Mouse (Mus musculus): ENCODE measurements around the gene Hc. TPM values are rescaled to one million over a fixed set of nuclear protein-coding genes. Genes with fewer than 3 reads are reported as not detected.

Gene Hc
- polyA plus RNA-seq (2014; fragmentation: Illumina TruSeq; extraction: RNeasy Lipid Tissue Mini Kit (QIAGEN cat#74804); ENCODE audit: low read depth, low replicate concordance), result 0.28 TPM

DNA sequence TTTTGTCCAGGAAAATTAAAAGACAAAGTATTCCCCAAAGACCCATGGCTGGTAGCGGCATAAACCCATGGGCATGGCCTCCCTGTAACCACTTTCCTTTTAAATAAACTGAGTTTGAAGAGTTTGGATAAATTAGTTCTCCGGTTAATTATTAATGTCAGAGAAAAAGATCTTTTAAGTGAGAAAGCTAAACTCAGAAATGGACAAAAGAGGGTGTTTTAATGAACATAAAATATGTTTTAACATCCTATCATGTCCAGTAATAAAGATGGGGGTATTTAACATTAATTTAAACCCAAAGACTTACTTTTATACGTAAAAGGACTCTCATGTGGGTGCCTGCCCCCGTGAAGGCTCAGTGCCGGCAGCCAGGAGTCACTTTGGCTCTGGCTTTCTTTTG lies at the start of gene Hc:
Gene Hc (minus strand): TSS at position 101 of the 400 bp plus-strand sequence.

DNA sequence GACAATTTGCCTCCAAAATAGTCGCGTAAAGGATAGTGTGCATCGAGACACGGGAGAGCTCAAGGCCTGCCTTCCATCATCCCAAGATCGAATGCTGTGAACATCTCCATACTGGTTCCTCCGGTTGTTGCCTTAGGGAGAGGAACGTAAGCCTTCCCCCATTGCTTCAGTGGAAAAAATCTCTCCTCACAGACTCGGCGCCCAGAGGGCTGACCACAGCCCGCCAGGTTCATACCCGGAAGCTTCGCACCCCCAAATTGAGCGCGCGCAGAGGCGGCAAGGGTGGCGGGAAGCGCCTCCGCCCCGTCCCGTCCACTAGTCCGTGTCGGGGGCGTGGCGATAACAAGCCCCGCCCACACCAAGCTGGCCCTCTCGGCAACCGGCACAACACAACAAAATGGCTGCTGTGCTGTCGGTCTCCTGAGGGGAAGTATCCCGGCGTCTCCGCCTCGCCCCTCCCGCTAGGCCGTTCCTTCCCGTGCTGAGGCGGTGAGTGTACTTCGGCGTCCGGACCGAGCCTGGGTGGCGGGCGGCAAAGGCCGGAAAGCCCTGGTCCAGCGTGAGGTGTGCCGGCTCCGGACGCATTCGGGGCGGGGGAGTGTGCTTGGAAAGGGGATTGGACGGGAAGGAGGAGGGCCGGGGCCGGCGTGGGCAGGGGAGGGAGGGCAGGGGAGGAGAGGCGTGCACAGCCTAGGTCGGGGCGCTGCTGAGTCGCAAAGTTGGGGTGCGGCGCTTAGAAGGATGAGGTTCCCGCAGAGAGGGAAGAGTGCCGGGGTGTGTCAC lies 48.1 kb upstream of the Hc start, which contains the start of gene Cntrl:
Gene Cntrl (plus strand): TSS at position 352 of the 783 bp plus-strand sequence.

DNA sequence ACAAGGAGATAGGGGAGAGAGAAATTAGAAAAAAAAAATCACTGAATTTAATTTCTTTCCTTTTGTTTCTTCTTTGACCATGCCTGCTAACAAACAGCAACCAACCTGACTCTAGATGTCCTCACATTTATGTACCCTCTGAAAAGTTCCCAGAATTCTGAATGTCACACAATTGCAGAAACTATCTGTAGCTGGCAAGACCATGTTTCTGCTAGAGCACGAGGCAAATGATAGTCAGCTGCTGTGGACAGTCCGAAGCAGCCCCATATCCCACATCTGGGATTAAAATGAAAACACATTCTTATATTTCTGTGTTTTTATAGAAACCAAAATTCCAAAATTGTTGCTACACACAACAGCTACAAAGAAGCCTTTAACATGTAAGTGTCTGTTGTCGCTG lies 40.2 kb upstream of the Hc start, which contains the start of gene AI182371:
Gene AI182371 (minus strand): TSS at position 101 of the 400 bp plus-strand sequence.

DNA sequence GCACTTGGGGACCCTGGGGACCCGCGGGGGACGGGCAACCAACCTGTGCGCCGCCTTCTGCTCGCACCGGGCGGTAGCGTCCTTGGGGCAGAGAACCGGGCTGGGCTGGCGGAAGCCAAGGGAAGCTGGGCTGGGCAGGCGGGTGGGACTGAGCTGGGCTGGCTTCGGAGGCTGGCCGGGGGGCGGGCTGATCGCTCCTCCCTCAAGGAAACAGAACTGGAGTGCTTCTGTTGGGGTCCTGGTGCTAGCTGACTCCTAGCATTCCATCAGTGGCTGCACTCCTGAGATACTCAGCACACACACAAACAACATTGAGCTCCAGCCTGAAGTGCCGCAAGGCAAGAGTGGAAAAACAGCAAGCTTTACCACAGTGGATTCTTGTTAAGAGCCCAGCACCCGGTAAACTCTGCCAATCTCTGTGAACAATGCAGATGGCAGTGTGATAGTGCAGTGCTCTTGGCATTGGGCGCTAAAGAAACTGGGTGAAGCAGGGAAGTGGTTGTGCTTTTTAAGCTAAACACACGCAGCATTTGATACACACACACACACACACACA lies 99.7 kb downstream of the Hc start, which contains the start of gene Traf1:
Gene Traf1 (minus strand): TSS at position 292 of the 556 bp plus-strand sequence.

Other genes with a start within 250 kb of the Hc start
- 75.5 TPM for gene Fbxw2, start 235.1 kb downstream of the Hc start, polyA plus RNA-seq (2014; fragmentation: Illumina TruSeq; extraction: RNeasy Lipid Tissue Mini Kit (QIAGEN cat#74804); ENCODE audit: low read depth, low replicate concordance)
- not detected for gene Gm34653, start 228.4 kb downstream of the Hc start, polyA plus RNA-seq (2014; fragmentation: Illumina TruSeq; extraction: RNeasy Lipid Tissue Mini Kit (QIAGEN cat#74804); ENCODE audit: low read depth, low replicate concordance)
- 71.4 TPM for gene Cutal, start 187.0 kb downstream of the Hc start, polyA plus RNA-seq (2014; fragmentation: Illumina TruSeq; extraction: RNeasy Lipid Tissue Mini Kit (QIAGEN cat#74804); ENCODE audit: low read depth, low replicate concordance)
- 63.2 TPM for gene Psmd5, start 186.5 kb downstream of the Hc start, polyA plus RNA-seq (2014; fragmentation: Illumina TruSeq; extraction: RNeasy Lipid Tissue Mini Kit (QIAGEN cat#74804); ENCODE audit: low read depth, low replicate concordance)
- gene Phf19, start 147.4 kb downstream of the Hc start, polyA plus RNA-seq (2014; fragmentation: Illumina TruSeq; extraction: RNeasy Lipid Tissue Mini Kit (QIAGEN cat#74804); ENCODE audit: low read depth, low replicate concordance), result not detected
- 2.5 TPM for gene Traf1, start 99.7 kb downstream of the Hc start, polyA plus RNA-seq (2014; fragmentation: Illumina TruSeq; extraction: RNeasy Lipid Tissue Mini Kit (QIAGEN cat#74804); ENCODE audit: low read depth, low replicate concordance)
- 1.7 TPM for gene AI182371, start 40.1 kb upstream of the Hc start, polyA plus RNA-seq (2014; fragmentation: Illumina TruSeq; extraction: RNeasy Lipid Tissue Mini Kit (QIAGEN cat#74804); ENCODE audit: low read depth, low replicate concordance)
- 18.8 TPM for gene Cntrl, start 48.1 kb upstream of the Hc start, polyA plus RNA-seq (2014; fragmentation: Illumina TruSeq; extraction: RNeasy Lipid Tissue Mini Kit (QIAGEN cat#74804); ENCODE audit: low read depth, low replicate concordance)
- 403 TPM for gene Rab14, start 139.7 kb upstream of the Hc start, polyA plus RNA-seq (2014; fragmentation: Illumina TruSeq; extraction: RNeasy Lipid Tissue Mini Kit (QIAGEN cat#74804); ENCODE audit: low read depth, low replicate concordance)
- 4.8 TPM for gene Gsn, start 194.9 kb upstream of the Hc start, polyA plus RNA-seq (2014; fragmentation: Illumina TruSeq; extraction: RNeasy Lipid Tissue Mini Kit (QIAGEN cat#74804); ENCODE audit: low read depth, low replicate concordance)